Mouse (Mus musculus) lung, adult 2 months (tissue): ENCODE results near the gene Maml2. TPM values are rescaled to one million over a fixed set of nuclear protein-coding genes. Genes with fewer than 3 reads are reported as not detected.

Experiments
- DNase-seq: peaks from one replicate; pipeline ENCODE4 v3.0.0; 2022
- H3K4me1 ChIP-seq: fragments of 200-500 bp; 2 replicates; pipeline ENCODE4 v1.6.1; 2011; ENCODE audit warnings: low read length; ENCODE audit not compliant: control insufficient read depth, insufficient read depth
- H3K4me3 ChIP-seq: fragments of 200-500 bp; replicated peaks from 2 replicates; pipeline ENCODE3; 2011; ENCODE audit warnings: low read depth, mild to moderate bottlenecking, control low read depth, low read length; ENCODE audit errors: extremely low read depth
- CTCF ChIP-seq: fragments of 200-500 bp; IDR thresholded peaks from 2 replicates; pipeline ENCODE4 v1.5.1; 2011; ENCODE audit warnings: mild to moderate bottlenecking, low read length, control low read depth; ENCODE audit not compliant: insufficient read depth
- POLR2A ChIP-seq: fragments of 200-500 bp; IDR thresholded peaks from 2 replicates; pipeline ENCODE4 v1.6.1; 2011; ENCODE audit warnings: low read depth, mild to moderate bottlenecking, control low read depth, low read length, borderline replicate concordance; ENCODE audit errors: extremely low read depth
- WGBS: fragments of 180-500 bp; shearing (Covaris S2); methylation state at CpG from one replicate; pipeline ENCODE4 v1.1.7; 2018; 5-methylcytosine and 5-hydroxymethylcytosine counted together
- polyA plus RNA-seq: library from polyadenylated mRNA; depleted of rRNA; stranded (reverse); fragments of >200 nt; gene quantifications from 2 replicates; pipeline ENCODE4 v1.2.3, GENCODE M21; 2012

The Maml2 gene
- polyA plus RNA-seq, 1 experiment, result 17.1 TPM

DNA sequence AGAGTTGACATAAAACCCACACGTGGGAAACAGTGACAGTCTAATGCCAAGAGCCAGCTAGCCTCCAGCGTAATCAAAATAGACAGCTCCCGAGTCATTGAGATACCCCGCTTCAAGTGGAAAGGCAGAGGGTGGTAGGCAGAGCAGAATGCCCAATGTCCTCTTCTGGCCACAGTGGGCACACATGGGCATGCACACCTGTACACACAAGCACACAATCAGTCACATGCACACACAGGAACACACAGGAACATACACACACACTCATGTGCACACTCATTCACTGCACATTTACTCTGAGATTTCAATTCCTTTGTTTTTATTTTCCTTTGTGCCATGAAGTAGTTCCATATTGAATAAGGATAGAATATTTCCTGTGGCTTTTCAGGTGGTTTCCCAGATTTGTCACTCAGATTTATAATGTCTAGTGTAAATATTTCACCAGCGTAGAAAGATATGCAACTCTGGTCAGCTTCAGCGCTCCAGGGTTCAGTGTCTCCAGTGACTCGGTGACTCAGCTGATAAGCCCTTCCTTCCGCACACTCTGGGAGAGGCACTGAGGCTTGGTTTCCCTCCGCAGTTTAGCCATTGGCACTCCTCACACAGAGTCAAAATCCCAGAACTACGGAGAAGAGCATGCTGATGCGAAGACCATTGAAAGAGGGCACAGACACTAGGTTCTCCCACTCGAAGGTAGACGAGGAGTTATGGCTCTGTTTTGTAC lies 144.4 kb downstream of the Maml2 start:
- WGBS, result 37% methylated on average over 13 of the region's 13 CpGs
- no peak for DNase-seq
- no peak for TF ChIP-seq CTCF
- no peak for TF ChIP-seq POLR2A
- no peak overlapping the region for H3K4me3 ChIP-seq
- peaks cover 12% of the 10 kb centered on the region for H3K4me1 ChIP-seq

DNA sequence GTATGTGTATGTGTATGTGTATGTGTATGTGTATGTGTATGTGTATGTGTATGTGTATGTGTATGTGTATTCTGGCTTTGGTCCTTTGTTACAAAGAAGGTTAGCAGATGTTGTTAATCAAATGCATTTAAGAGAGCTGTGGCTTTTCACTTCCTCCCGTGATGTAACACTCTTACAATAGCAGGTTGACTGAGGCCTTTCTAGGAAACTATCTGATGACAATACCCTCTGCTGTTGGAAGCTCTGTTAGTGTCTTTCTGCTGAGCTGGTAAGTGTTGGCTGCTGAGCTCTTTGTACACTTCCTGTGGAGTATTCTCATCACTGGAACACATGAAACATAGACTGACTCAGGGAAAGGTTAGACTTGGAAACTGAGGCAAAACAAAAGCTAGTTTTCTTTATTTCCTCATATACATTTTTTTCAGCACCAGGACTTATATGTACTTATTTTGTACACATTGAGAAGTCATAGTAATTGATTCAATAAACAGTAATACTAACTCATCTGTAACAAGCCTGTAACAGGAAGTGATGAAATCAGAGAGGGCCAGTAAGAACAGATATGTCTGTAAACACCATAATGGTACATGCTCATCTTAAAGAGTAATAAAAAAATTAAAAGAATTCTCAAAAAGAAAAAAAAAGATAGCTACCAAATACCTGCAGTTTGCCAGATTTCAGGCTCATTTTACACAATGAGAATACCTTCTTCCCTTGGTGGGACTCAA lies 145.9 kb downstream of the Maml2 start:
- DNase-seq, result no peak

DNA sequence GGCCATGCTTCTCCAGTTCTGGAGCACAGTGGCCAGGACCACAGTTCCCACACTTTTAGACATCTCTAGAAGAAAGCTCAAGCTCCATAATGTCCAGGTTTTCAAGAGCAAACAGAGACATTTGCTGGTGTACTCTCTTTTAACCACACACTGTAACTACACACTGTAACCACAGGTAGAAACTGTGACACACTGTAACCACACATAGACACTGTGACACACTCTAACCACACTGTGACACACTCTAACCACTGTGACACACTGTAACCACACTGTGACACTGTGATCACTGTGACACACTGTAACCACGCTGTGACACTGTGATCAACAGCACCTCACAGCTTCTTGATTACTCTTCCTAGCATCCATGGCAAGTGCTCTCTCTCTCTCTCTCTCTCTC lies 148.5 kb downstream of the Maml2 start:
- Histone ChIP-seq H3K4me3 (no peak overlapping the region), H3K4me1 (peaks cover 12% of the 10 kb centered on the region)
- 85% methylated on average over 1 of the region's 1 CpGs for WGBS
- TF ChIP-seq CTCF (no peak), POLR2A (no peak)
- DNase-seq, result no peak

More for the DNA sequence above, 145.9 kb downstream of the Maml2 start:
- H3K4me1 ChIP-seq, result peaks cover 12% of the 10 kb centered on the region
- no peak for TF ChIP-seq POLR2A
- TF ChIP-seq CTCF, result no peak
- H3K4me3 ChIP-seq, result no peak overlapping the region
- 25% methylated on average over 1 of the region's 1 CpGs for WGBS

DNA sequence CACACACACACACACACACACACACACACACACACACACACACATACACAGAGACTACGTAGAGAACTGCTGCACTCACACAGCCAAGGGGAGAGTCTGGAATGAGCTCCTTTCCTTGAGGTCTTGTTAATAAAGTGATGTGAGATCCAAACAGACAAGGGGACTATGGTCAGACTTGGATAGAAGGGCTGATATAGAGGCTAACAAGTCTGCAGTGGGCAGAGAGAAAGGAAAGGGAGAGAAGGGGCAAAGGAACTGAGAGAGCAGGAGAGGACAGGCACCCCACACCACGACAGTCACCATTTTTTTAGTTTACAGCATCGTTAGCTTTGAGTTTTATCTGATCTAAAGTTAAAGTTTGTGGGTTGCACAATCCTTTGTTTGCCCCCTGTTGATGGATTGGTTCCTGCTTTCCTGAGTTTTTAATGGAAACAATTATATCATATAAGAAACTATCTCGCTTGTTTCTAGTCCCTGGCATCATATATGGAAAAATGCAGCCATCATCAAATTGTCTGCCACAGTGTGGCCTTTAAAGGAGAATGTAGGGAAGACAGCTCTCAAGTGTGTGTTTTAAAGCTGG lies 149.0 kb downstream of the Maml2 start, which contains the start of gene Gm17571:
Gm17571 (minus strand) TSS at position 51 of the 583 bp plus-strand sequence.
- DNase-seq, result no peak
- H3K4me1 ChIP-seq, result peaks cover 12% of the 10 kb centered on the region
- TF ChIP-seq POLR2A (no peak), CTCF (no peak)
- no peak within 1 kb of the TSS for H3K4me3 ChIP-seq
- 23% methylated on average over 4 of the region's 4 CpGs for WGBS

DNA sequence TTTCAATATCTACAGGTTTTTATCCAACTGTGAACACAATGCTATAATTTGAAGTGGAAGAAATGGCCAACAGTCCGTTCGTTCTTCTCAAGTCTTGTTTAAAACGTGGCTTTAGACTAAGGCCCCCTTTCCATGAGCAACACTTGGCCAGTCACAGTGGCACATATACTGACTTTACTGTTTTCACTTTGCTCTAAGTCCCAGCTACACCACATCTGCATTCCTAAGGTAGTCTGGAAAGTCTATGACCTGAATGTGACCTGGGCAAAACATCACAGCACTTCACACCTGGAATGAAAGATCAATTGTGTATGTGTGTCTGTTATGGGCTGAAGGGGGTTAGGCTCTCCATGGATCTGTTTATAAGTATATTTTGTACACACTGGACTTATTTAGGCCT lies 151.0 kb downstream of the Maml2 start:
- no peak for DNase-seq
- Histone ChIP-seq H3K4me3 (no peak overlapping the region), H3K4me1 (peaks cover 6% of the 10 kb centered on the region)
- TF ChIP-seq CTCF, result no peak
- TF ChIP-seq POLR2A, result no peak
- 88% methylated on average over 3 of the region's 3 CpGs for WGBS

DNA sequence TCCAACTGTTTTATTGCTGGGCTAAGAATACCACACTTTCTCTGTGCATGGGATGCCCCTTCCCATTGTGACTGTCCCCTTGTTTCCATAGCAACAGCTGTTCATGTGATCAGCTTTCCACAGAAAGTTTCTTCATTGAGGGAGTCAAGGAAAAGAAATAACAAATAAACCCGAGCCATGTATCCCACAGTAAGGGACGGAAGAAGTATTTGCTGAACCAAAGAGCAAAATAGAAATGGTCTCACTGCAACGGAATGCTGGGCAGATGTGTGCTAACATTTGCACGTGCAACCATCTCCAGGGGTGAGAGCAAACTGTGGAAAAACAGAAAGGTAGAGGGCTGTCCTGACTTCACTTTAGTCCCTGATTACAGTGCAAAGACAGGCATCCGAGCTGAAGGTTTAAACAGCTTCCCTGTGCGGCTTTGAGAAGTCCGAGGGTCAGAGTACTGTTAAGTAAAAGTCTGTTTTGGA lies 156.9 kb downstream of the Maml2 start:
- WGBS, result 30% methylated on average over 7 of the region's 7 CpGs
- no peak for TF ChIP-seq POLR2A
- TF ChIP-seq CTCF, result no peak
- Histone ChIP-seq H3K4me3 (no peak overlapping the region), H3K4me1 (peaks cover 13% of the 10 kb centered on the region)
- no peak for DNase-seq

DNA sequence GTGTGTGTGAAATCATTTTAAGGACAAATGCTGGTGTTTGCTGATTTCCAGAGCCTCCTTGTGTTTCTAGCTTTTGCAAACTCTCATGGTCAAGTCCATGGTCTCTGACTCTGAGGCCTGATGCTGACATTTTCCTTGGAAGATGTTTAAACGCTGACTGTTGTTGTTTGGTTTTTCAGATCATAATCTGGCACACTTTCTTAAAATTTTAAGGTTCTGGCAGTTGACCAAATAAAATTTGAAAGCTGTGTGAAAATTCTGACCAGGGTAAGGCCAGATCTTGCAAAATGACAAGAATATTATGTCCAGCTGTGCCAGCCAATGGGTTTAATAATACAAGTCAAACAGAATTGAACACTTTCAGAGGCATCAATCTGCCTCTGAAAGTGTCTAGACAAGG lies 157.5 kb downstream of the Maml2 start:
- TF ChIP-seq CTCF, result no peak
- Histone ChIP-seq H3K4me3 (no peak overlapping the region), H3K4me1 (peaks cover 13% of the 10 kb centered on the region)
- no peak for DNase-seq
- 43% methylated on average over 1 of the region's 1 CpGs for WGBS

DNA sequence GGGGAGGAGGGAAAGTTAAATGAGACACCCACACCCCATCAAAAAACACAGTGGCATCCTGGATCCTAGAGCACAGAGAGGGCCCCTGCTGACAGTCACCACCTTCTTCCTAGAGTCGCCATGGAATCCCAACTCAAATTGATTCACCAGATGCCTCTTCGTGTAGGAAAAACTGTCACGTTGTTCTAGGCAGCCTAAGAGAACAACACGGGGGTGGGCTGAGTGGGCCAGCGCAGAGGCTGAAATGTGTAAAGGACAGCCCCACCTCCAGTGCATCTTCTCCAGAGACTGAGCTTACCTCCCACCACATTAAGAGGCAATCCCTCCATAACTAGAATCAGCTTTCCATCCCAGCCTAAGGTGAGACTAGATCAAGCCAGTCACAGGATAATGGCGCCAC lies 160.0 kb downstream of the Maml2 start:
- DNase-seq, result no peak
- WGBS, result 83% methylated on average over 6 of the region's 6 CpGs
- no peak overlapping the region for H3K4me3 ChIP-seq
- TF ChIP-seq CTCF, result no peak
- no peak for TF ChIP-seq POLR2A
- H3K4me1 ChIP-seq, result peaks cover 13% of the 10 kb centered on the region

DNA sequence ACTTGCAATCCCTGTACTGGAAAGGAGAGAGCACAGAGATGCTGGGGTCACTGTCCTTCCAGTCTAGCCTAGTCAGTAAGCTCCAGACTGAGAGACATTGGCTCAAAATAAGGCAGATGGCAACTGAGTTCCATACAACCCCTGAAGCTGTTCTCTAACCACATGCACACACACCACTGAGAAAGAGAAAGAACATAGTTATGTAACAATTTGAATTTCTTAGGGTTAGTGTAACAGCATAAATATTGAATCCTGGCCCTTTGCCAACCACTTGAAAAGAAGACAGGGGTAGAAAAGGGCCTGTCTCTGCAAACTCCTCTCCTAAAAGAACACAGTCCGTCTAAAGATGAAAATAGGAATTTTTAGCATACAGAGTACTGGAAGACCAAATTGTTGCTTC lies 161.6 kb downstream of the Maml2 start:
- DNase-seq, result no peak
- Histone ChIP-seq H3K4me3 (no peak overlapping the region), H3K4me1 (peaks cover 13% of the 10 kb centered on the region)
- 34% methylated on average over 1 of the region's 1 CpGs for WGBS
- TF ChIP-seq CTCF (no peak), POLR2A (no peak)
